Mouse (Mus musculus): ENCODE measurements around the gene Nek6. TPM values are rescaled to one million over a fixed set of nuclear protein-coding genes. Genes with fewer than 3 reads are reported as not detected.
A peak's percentile ranks its signal among the peaks of the same experiment; 100 is the strongest.

Nek6 gene
- 70.7 and 74.6 TPM in 2 replicates for polyA plus RNA-seq (2016; fragmentation: Nextera tagmentation; extraction: Ambion mirVana)

DNA sequence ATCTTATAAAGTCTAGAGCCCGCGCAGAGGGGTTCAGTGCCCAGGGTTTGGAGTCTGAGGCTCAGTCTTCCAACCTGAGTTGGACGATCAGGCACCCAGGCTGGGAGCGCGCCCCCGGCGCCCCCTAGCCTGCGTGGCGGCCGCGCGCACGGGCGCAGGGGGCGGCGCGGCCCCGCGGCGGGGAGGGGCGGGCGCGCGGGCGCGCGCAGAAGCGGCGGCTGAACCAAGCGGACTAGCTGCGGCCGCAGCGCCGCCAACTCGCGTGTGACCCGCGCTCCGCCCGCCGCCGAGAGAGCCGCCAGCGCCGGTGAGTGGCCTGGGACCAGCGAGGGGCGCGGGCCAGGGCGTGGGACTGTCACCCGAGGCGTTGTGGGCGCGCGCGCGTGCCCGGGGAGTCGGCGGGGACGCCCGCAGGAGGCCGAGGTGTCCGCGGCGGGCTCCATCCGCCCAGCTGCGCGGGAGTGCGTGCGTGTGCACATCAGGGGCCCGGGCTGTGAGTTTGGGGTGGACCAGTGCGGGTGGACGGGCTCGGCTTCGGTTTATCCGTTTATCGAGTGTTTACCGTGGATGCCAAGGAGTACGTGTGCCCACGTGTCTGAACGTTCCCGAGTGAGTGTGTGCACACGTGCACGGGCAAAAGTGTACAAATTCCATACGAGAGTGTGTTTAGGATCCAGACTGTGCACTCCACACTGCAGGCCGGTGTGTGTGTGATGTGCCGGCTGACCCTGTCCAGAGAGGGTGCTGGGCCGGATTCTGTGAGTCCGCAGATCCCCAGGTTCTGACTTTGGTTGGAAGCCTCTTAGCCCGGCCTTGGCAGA, at the start of gene Nek6:
Nek6 (plus strand) TSS at position 157 of the 821 bp plus-strand sequence.
- ATAC-seq (ENCODE audit: low FRiP score, low read depth): peak; percentile 75
- Histone ChIP-seq H3K4me1 (peaks cover 23% of the 10 kb centered on the region), H3K4me3 (peak within 1 kb of the TSS; percentile 90), H3K4me2 (replicated peaks) (peak within 1 kb of the TSS; percentile 84), H3K9ac (peak within 1 kb of the TSS; percentile 90), H3K27ac (0 out of 2 replicates have a peak within 1 kb of the TSS, but pooled peaks have one; percentile 32), H3K36me3 (no peaks in the 10 kb centered on the region), H3K9me3 (no peaks in the 10 kb centered on the region), H3K27me3 (replicated peaks) (0 out of 2 replicates have a peak, but pooled peaks cover 4% of the 10 kb centered on the region)
- WGBS: under 1% methylated on average over 90 of the region's 90 CpGs

DNA sequence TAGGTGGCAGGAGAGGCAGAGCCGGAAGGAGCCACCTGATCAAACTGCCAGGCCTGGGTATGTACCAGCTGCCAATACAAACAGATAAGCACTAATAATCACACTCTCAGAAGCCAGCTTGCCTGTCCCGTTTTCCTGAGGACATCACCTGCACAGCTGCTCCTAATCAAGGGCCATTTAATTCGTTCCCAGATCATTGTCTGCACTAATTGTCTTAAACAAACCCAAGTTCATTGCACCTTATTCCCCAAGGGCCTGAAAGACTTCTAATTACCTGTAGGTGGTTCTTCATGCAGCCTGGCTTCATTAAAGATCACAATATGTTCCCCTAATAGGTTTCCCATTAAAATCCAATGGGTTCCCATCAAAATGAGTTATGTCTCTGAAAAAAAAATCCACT, 49.1 kb upstream of the Nek6 start:
- Histone ChIP-seq H3K9me3 (no peaks in the 10 kb centered on the region), H3K4me3 (no peak overlapping the region), H3K4me2 (replicated peaks) (no peak overlapping the region), H3K4me1 (no peaks in the 10 kb centered on the region), H3K36me3 (no peaks in the 10 kb centered on the region), H3K9ac (no peak overlapping the region), H3K27me3 (replicated peaks) (no peaks in the 10 kb centered on the region), H3K27ac (no peak overlapping the region)
- no peak for ATAC-seq (ENCODE audit: low FRiP score, low read depth)
- WGBS: 70% methylated on average over 3 of the region's 3 CpGs

DNA sequence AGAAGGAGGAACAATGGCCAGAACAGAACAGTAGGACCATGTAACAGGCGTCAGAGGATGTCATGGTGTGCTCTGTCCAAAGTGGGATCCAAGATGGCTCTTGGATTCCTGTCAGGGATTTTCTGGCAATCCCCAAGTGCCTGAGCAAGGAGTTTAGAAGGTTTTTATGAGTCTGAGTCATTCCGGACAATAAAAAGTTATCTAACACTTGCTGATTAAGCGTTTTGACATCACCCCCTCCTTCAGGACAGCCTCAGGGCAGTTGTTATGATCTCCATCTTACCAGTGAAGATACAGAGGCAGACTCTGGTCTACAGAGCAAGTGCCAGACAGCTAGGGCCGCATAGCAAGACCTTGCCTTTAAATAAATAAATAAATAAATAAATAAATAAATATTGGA, 42.6 kb upstream of the Nek6 start:
- no peak overlapping the region for H3K4me2 ChIP-seq (replicated peaks)
- WGBS: 84% methylated on average over 4 of the region's 4 CpGs
- H3K4me1 ChIP-seq: no peaks in the 10 kb centered on the region
- no peaks in the 10 kb centered on the region for H3K36me3 ChIP-seq
- H3K27me3 ChIP-seq (replicated peaks): no peaks in the 10 kb centered on the region
- ATAC-seq (ENCODE audit: low FRiP score, low read depth): no peak
- H3K4me3 ChIP-seq: no peak overlapping the region
- H3K9me3 ChIP-seq: no peaks in the 10 kb centered on the region
- H3K9ac ChIP-seq: no peak overlapping the region
- H3K27ac ChIP-seq: no peak overlapping the region

DNA sequence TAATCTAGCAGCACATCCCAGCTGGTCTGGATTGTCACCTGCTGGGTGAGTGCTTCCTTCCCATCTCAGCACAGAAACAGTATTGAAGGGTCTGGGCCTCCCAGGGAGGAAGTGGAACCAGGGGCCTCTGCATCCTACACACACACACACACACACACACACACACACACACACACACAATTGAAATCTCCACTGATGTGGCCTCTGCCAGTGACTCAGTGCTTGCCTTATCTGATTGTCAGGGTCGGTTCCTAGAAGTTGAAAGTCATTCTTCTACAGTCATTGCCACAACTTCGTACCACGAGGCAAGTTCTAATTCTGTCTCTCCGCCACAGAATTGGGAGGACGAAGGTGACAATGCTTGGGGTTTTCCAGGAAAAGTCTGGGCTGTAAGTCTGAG, 39.7 kb upstream of the Nek6 start:
- no peak overlapping the region for H3K4me2 ChIP-seq (replicated peaks)
- H3K4me3 ChIP-seq: no peak overlapping the region
- H3K27ac ChIP-seq: no peak overlapping the region
- H3K9me3 ChIP-seq: no peaks in the 10 kb centered on the region
- H3K36me3 ChIP-seq: no peaks in the 10 kb centered on the region
- H3K4me1 ChIP-seq: no peaks in the 10 kb centered on the region
- no peak overlapping the region for H3K9ac ChIP-seq
- H3K27me3 ChIP-seq (replicated peaks): no peaks in the 10 kb centered on the region
- no peak for ATAC-seq (ENCODE audit: low FRiP score, low read depth)
- WGBS: 88% methylated on average over 5 of the region's 5 CpGs

DNA sequence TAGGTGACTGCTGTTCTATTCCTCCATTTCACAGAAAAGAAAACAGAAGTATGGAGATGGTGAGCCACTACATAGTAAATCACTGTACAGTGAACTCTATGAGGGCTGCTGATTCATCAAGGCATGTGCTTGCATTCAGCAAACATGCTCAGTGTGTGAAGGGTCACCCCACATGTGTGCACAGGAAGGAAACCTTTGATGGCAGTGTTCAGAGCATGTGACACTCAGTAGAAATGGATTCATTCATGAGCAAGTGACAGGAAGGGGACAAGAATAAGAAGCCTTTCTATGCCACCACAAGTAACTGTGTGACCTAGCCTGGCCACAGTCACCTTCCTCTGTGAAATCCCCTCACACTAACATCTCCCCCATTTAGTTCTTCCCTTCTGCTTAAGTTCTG, 38.6 kb upstream of the Nek6 start:
- Histone ChIP-seq H3K4me3 (no peak overlapping the region), H3K36me3 (no peaks in the 10 kb centered on the region), H3K4me2 (replicated peaks) (no peak overlapping the region), H3K4me1 (no peaks in the 10 kb centered on the region), H3K27me3 (replicated peaks) (no peaks in the 10 kb centered on the region), H3K9ac (no peak overlapping the region), H3K9me3 (no peaks in the 10 kb centered on the region), H3K27ac (no peak overlapping the region)
- ATAC-seq (ENCODE audit: low FRiP score, low read depth): no peak

DNA sequence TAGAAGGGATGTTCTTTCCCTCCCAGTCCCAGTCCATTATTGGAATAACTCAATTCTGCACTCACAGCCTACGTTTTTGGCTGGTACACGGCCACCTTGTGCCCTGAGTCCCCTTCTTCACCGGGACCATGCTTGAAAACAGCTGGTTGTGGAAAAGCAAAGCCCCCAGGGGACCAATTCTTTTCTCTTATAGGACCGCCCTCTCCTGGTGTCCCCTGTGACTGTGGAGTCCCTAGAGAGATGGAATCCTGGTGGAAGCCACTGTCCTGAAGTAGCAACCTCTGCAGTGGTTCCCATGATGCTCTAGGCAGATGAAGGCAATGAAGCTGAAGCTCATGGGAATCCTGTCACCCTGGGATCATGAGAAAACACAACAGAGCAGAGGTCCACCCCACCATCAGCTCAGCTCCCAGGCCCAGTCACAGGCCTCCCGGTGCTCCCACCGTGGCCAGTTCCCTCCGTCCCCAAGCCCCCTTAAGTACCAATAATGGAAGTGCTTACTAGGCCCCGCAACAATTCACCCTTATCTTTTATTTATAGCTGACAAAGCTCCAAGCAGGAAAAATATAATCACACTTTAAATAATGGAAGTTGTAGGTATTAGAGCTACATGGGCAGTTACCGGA, 34.5 kb upstream of the Nek6 start:
- peak; percentile 38 for ATAC-seq (ENCODE audit: low FRiP score, low read depth)
- Histone ChIP-seq H3K9ac (no peak overlapping the region), H3K36me3 (no peaks in the 10 kb centered on the region), H3K4me2 (replicated peaks) (no peak overlapping the region), H3K27ac (peak overlapping the region; percentile 57; the same call in 1 of the 2 replicates), H3K4me1 (no peaks in the 10 kb centered on the region), H3K27me3 (replicated peaks) (no peaks in the 10 kb centered on the region), H3K4me3 (no peak overlapping the region), H3K9me3 (no peaks in the 10 kb centered on the region)
- WGBS: 66% methylated on average over 9 of the region's 9 CpGs

DNA sequence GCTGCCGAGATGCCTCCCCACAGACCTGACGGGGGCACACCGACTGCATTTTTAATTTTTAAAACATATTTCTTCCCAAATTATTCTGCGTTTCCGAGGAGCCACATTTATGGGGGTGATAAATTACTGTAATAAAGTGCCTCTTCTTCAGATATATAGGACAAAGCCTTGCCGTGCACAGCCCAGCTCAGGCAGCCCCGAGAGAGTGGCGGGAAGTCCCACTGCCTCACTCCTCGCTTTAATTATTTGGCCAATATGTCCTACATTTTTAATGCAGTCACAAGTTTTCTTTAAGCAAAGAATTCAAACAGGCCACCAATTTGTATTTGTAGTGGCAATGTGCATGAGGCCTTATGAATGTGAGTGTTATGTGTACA, 34.0 kb upstream of the Nek6 start:
- H3K36me3 ChIP-seq: no peaks in the 10 kb centered on the region
- H3K9me3 ChIP-seq: no peaks in the 10 kb centered on the region
- H3K27me3 ChIP-seq (replicated peaks): no peaks in the 10 kb centered on the region
- WGBS: 62% methylated on average over 9 of the region's 9 CpGs
- H3K4me2 ChIP-seq (replicated peaks): no peak overlapping the region
- peak; percentile 76 for ATAC-seq (ENCODE audit: low FRiP score, low read depth)
- H3K9ac ChIP-seq: no peak overlapping the region
- H3K4me3 ChIP-seq: no peak overlapping the region
- no peak overlapping the region for H3K27ac ChIP-seq
- H3K4me1 ChIP-seq: no peaks in the 10 kb centered on the region

DNA sequence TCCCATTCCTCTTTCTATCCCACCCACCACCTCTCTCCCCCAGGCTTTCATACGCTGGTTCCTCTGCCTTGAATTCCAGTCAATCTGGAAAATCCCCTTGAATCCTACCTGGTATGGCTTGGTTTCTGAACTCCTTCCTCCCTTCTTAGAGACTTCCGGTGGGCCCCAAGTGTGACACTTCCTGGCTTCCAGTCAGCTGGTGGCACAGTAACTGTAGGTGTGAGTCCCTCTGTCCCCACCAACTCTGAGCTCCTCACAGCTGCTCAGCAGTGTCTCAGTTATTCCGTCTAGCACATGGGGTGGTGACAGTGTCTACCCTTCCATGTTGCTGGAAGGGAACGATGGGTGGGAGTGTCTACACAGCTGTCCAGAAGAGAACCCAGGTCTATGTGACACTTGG, 32.8 kb upstream of the Nek6 start:
- no peak overlapping the region for H3K4me2 ChIP-seq (replicated peaks)
- ATAC-seq (ENCODE audit: low FRiP score, low read depth): no peak
- H3K4me1 ChIP-seq: no peaks in the 10 kb centered on the region
- H3K9ac ChIP-seq: no peak overlapping the region
- no peak overlapping the region for H3K4me3 ChIP-seq
- WGBS: 93% methylated on average over 4 of the region's 4 CpGs
- no peaks in the 10 kb centered on the region for H3K9me3 ChIP-seq
- H3K27me3 ChIP-seq (replicated peaks): no peaks in the 10 kb centered on the region
- H3K36me3 ChIP-seq: no peaks in the 10 kb centered on the region
- no peak overlapping the region for H3K27ac ChIP-seq

DNA sequence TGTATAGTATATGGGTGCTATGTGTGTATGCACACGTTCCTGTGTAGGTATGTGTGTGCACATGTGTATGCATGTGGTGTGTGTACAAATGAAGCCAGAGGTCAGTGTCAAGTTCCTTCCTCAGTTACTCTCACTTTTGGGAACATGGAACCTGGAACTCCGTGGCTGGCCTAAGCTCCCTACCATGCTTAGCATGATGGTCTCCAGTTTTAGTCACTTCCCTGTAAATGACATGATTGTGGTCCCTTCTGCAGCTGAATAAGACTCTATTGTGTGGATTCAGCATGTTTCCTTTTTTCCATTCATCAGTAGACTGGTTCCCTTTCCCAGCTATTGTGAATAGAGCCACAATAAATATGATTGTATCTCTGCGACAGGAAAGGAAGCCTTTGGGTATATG, 31.9 kb upstream of the Nek6 start:
- no peaks in the 10 kb centered on the region for H3K4me1 ChIP-seq
- no peak overlapping the region for H3K27ac ChIP-seq
- H3K4me3 ChIP-seq: no peak overlapping the region
- no peak overlapping the region for H3K4me2 ChIP-seq (replicated peaks)
- no peaks in the 10 kb centered on the region for H3K36me3 ChIP-seq
- H3K9ac ChIP-seq: no peak overlapping the region
- ATAC-seq (ENCODE audit: low FRiP score, low read depth): no peak
- no peaks in the 10 kb centered on the region for H3K27me3 ChIP-seq (replicated peaks)
- H3K9me3 ChIP-seq: no peaks in the 10 kb centered on the region
- WGBS: 81% methylated on average over 3 of the region's 3 CpGs

DNA sequence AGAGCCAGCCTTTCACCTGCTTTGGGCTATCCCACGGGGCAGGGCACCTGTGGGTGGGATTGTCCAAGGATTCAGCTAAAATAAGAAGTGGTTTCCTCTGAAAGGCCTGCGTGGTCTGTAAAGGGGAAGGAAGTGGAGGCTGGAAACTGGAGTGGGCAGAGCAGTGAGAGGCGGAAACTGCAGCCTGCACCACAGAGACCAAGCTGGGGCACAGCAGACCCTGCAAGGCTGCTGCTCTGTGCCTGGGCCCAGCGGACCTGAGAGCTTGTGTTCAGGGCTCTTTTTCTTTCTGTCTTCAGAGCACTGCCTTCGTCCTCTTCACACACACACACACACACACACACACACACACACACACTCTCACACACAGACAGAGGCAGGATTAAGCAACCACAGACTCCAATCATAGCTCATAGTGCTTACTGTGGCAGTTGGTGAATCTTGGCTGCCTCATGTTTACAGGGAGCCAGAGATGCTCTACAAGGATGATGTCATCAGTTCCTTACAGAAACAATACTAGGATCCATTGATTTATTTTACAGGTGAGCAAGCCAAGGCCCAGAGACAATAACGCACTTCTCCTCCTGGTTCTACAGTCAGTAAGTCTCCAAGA, 30.2 kb upstream of the Nek6 start:
- Histone ChIP-seq H3K4me2 (replicated peaks) (no peak overlapping the region), H3K9ac (no peak overlapping the region), H3K27ac (no peak overlapping the region), H3K36me3 (no peaks in the 10 kb centered on the region), H3K27me3 (replicated peaks) (no peaks in the 10 kb centered on the region), H3K4me3 (no peak overlapping the region), H3K4me1 (no peaks in the 10 kb centered on the region), H3K9me3 (no peaks in the 10 kb centered on the region)
- ATAC-seq (ENCODE audit: low FRiP score, low read depth): no peak
- WGBS: 89% methylated on average over 4 of the region's 6 CpGs

DNA sequence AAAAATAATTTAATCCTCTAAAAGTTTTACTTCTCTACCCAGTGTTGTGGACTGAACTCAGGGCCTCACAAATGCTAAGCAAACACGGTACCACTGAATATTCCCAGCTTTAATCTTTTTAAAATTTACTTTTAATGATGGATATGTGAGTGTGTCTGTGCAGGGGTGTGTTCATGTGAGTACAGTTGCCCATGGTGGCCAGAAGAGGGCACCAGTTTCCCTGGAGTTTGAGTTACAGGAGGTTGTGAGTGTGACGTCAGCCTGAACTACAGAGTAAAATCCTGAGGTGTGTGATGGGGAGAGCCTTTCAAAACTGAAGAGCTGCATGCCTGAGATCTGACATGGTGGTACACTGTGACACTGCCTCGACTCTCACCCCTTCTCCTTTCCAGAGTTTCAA, 29.3 kb upstream of the Nek6 start:
- Histone ChIP-seq H3K9me3 (no peaks in the 10 kb centered on the region), H3K9ac (no peak overlapping the region), H3K27ac (no peak overlapping the region), H3K4me3 (no peak overlapping the region), H3K36me3 (no peaks in the 10 kb centered on the region), H3K27me3 (replicated peaks) (no peaks in the 10 kb centered on the region), H3K4me1 (no peaks in the 10 kb centered on the region), H3K4me2 (replicated peaks) (no peak overlapping the region)
- ATAC-seq (ENCODE audit: low FRiP score, low read depth): no peak
- WGBS: 83% methylated on average over 3 of the region's 3 CpGs

DNA sequence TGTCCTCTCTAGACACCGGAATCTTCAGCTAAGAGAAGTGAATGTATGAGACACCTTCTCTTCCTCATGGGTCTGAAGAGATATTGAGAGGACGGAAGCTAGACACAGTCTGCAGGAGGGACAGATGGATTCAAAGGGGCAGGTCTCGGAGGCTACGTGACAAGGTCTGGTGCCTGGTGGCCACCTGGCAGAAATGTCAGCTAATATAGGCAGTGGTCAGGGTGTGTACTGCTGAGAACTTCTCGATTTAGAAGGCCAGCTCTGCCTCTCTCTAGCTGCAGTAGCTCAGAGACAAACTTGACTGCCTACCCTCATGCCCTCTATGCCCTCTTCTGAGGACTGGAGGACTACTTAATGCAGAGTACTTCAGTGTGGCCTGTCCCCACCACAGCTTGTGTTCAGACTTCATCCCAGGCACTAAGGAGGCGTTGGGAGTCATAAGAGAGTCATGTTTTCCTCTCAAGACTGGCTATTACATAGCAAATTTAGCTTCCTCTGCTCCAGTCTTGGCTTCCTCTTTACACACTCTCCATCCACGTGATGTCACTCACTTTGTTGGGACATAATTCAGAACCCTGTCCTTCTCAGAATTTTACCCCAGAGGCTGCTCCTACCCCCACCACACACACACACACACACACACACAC, 28.3 kb upstream of the Nek6 start:
- no peaks in the 10 kb centered on the region for H3K4me1 ChIP-seq
- H3K4me2 ChIP-seq (replicated peaks): no peak overlapping the region
- ATAC-seq (ENCODE audit: low FRiP score, low read depth): no peak
- no peaks in the 10 kb centered on the region for H3K9me3 ChIP-seq
- no peaks in the 10 kb centered on the region for H3K27me3 ChIP-seq (replicated peaks)
- WGBS: 89% methylated on average over 7 of the region's 7 CpGs
- H3K9ac ChIP-seq: no peak overlapping the region
- no peaks in the 10 kb centered on the region for H3K36me3 ChIP-seq
- H3K4me3 ChIP-seq: no peak overlapping the region
- no peak overlapping the region for H3K27ac ChIP-seq
